In the genomic region with DNA sequence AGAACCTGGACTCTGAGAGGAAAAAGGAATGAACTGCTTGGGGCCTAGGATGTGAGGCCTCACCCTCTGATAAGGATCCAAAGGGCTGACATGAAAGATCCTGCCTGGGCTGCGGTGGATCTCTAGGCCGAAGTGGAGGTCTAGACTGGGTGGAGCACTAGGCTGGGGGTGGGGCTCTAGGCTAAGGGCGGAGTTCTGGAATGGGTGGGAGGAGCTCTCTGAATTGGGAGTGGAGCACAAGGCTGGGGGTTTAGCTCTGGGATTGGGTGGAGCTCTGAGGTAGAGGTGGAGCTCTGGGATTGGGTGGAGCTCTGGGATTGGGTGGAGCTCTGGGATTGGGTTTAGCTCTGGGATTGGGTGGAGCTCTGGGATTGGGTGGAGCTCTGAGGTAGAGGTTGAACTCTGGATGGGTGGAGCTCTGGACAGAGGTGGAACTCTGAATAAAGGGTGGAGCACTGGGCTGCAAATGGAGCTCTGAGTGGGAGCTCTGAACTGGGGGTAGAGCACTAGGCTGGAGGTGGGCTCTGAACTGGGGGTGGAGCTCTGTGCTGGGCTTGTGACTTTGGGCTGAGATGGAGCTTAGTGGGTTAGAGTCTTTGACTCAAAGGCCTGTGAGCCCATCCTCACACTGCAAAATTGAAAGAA, we compare ENCODE assay signal across 8 mouse cellular contexts.
DNase-seq lines count a peak whose midpoint lies in the region; ATAC-seq lines count a peak whose summit lies in the region.

No protein-coding gene starts in this region.

- no peak overlapping the region for H3K4me2 ChIP-seq in kidney, embryonic 14.5 days (replicated peaks; ENCODE audit: low read depth, low read length)
- H3K4me2 ChIP-seq in embryonic facial prominence, embryonic 14.5 days (ENCODE audit: low read depth, low read length): no peak overlapping the region
- no peak overlapping the region for H3K4me2 ChIP-seq in hindbrain, embryonic 12.5 days (replicated peaks)
- no peak overlapping the region for H3K4me2 ChIP-seq in liver, embryonic 16.5 days (ENCODE audit: low read depth, low read length)

- no peak overlapping the region for H3K27ac ChIP-seq in kidney, embryonic 14.5 days (ENCODE audit: low read depth, low read length)
- H3K27ac ChIP-seq in embryonic facial prominence, embryonic 14.5 days (replicated peaks; ENCODE audit: low read depth, low read length): no peak overlapping the region
- H3K27ac ChIP-seq in hindbrain, embryonic 12.5 days: peak overlapping the region; percentile 23; the same call in 1 of the 2 replicates
- H3K27ac ChIP-seq in liver, embryonic 16.5 days (ENCODE audit: low read length): no peak overlapping the region

- no peak overlapping the region for H3K9ac ChIP-seq in kidney, embryonic 14.5 days (ENCODE audit: low read depth, low read length)
- H3K9ac ChIP-seq in embryonic facial prominence, embryonic 14.5 days (ENCODE audit: low read depth, low read length): no peak overlapping the region
- H3K9ac ChIP-seq in hindbrain, embryonic 12.5 days: no peak overlapping the region
- no peak overlapping the region for H3K9ac ChIP-seq in liver, embryonic 16.5 days (ENCODE audit: low read depth, low read length)

- no peaks in the 10 kb centered on the region for H3K27me3 ChIP-seq in kidney, embryonic 14.5 days (ENCODE audit: control insufficient read depth, insufficient read depth, low read length)
- 0 out of 2 replicates have a peak, but pooled peaks cover 4% of the 10 kb centered on the region for H3K27me3 ChIP-seq in embryonic facial prominence, embryonic 14.5 days (replicated peaks; ENCODE audit: control insufficient read depth, insufficient read depth, low read length)
- H3K27me3 ChIP-seq in hindbrain, embryonic 12.5 days: peaks cover 8% of the 10 kb centered on the region; the same call in 1 of the 2 replicates
- H3K27me3 ChIP-seq in liver, embryonic 16.5 days (ENCODE audit: control insufficient read depth, insufficient read depth, low read depth, low read length): no peaks in the 10 kb centered on the region

- ATAC-seq in kidney, embryonic 14.5 days (ENCODE audit: low FRiP score, low TSS enrichment): peak; percentile 75
- ATAC-seq in embryonic facial prominence, embryonic 14.5 days (ENCODE audit: low read depth): peak; percentile 67
- ATAC-seq in hindbrain, embryonic 12.5 days (ENCODE audit: low FRiP score): peak; percentile 69
- ATAC-seq in liver, embryonic 16.5 days (ENCODE audit: low read depth): 0 out of 2 replicates have a peak, but pooled peaks have one; percentile 30
- no peak for ATAC-seq in erythroid progenitor cell, adult 5-6 weeks (replicated peaks; ENCODE audit: low FRiP score, poor library complexity, severe bottlenecking)

- no peaks in the 10 kb centered on the region for H3K36me3 ChIP-seq in kidney, embryonic 14.5 days (ENCODE audit: control insufficient read depth, insufficient read depth, low read length)
- no peaks in the 10 kb centered on the region for H3K36me3 ChIP-seq in embryonic facial prominence, embryonic 14.5 days (ENCODE audit: control insufficient read depth, insufficient read depth, low read length)
- no peaks in the 10 kb centered on the region for H3K36me3 ChIP-seq in hindbrain, embryonic 12.5 days
- no peaks in the 10 kb centered on the region for H3K36me3 ChIP-seq in liver, embryonic 16.5 days (ENCODE audit: control insufficient read depth, insufficient read depth)

- H3K9me3 ChIP-seq in kidney, embryonic 14.5 days (ENCODE audit: control insufficient read depth, low read length): no peaks in the 10 kb centered on the region
- H3K9me3 ChIP-seq in embryonic facial prominence, embryonic 14.5 days (ENCODE audit: control insufficient read depth, low read length): peaks cover 5% of the 10 kb centered on the region; the same call in 1 of the 2 replicates
- H3K9me3 ChIP-seq in hindbrain, embryonic 12.5 days (replicated peaks): no peaks in the 10 kb centered on the region
- no peaks in the 10 kb centered on the region for H3K9me3 ChIP-seq in liver, embryonic 16.5 days (replicated peaks; ENCODE audit: control insufficient read depth, low read length)

- 28% methylated on average over 3 of the region's 3 CpGs for WGBS in kidney, embryonic 14.5 days
- WGBS in embryonic facial prominence, embryonic 14.5 days: 18% methylated on average over 3 of the region's 3 CpGs
- 31% methylated on average over 3 of the region's 3 CpGs for WGBS in hindbrain, embryonic 12.5 days
- 11% methylated on average over 3 of the region's 3 CpGs for WGBS in liver, embryonic 16.5 days (ENCODE audit: insufficient replicate concordance)

- DNase-seq in kidney, postnatal 14 days: no peak
- no peak for DNase-seq in embryonic facial prominence, embryonic 14.5 days (ENCODE audit: low spot score)
- no peak for DNase-seq in retina, postnatal 1 day
- no peak for DNase-seq in Muller cell, postnatal 12 days (ENCODE audit: inconsistent ontology term)

- no peaks in the 10 kb centered on the region for H3K4me1 ChIP-seq in kidney, embryonic 14.5 days (ENCODE audit: control insufficient read depth, insufficient read depth, low read length)
- H3K4me1 ChIP-seq in embryonic facial prominence, embryonic 14.5 days (ENCODE audit: control insufficient read depth, insufficient read depth, low read length): peaks cover 5% of the 10 kb centered on the region; the same call in 1 of the 2 replicates
- H3K4me1 ChIP-seq in hindbrain, embryonic 12.5 days: peaks cover 11% of the 10 kb centered on the region; the same call in 1 of the 2 replicates
- no peaks in the 10 kb centered on the region for H3K4me1 ChIP-seq in liver, embryonic 16.5 days (ENCODE audit: control insufficient read depth, low read depth, low read length)

- H3K4me3 ChIP-seq in kidney, embryonic 14.5 days (ENCODE audit: low read length): no peak overlapping the region
- no peak overlapping the region for H3K4me3 ChIP-seq in embryonic facial prominence, embryonic 14.5 days (ENCODE audit: low read depth, low read length)
- H3K4me3 ChIP-seq in hindbrain, embryonic 12.5 days: no peak overlapping the region
- no peak overlapping the region for H3K4me3 ChIP-seq in liver, embryonic 16.5 days (ENCODE audit: low read depth, low read length)
